Mouse (Mus musculus) megakaryocyte, embryonic 14.5 days (primary cell): ENCODE measurements around the gene 2510039O18Rik.

ENCODE experiments used
- FLI1 ChIP-seq: IDR thresholded peaks from 2 replicates; pipeline ENCODE4 v1.6.1; 2012; ENCODE audit warnings: low read length, inconsistent platforms, mixed read lengths
- GATA1 ChIP-seq: IDR thresholded peaks from 3 replicates; pipeline ENCODE4 v1.6.1; 2012; ENCODE audit warnings: mixed read lengths, low read length, inconsistent platforms, borderline replicate concordance

DNA sequence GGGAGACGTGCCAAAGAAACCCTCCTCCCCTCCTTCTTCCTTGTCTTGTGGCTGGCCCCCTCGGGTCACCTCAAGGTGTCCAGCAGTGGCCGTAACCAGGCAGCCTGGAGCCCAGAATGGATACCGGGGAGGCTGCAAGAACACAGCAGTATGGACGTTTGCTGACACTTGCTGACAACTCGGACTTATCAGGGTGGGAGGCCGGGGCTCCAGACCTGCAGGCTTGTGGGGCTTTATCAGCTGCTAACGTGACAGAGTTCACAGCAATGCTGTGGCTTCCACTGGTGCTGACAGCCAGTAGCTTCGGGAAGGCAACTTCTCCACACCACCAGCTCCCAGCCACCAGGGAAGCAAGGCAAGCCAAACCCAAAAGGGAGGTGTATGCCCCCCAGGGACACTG, 28.6 kb downstream of the 2510039O18Rik start:
- TF ChIP-seq GATA1 (no peak), FLI1 (no peak)
